Mouse (Mus musculus) stomach, postnatal 0 days (tissue): ENCODE measurements at regions not wholly inside any gene's neighbourhood (a gene's known extent, or its start where the extent isn't known, plus 50 kb on each side); places are given as distances from the start of the nearest gene placed in this dataset.

Experiments
- CTCF ChIP-seq: IDR thresholded peaks from 2 replicates; pipeline ENCODE4 v1.5.1; 2016; ENCODE audit warnings: antibody characterized with exemption, low read depth, mild to moderate bottlenecking, moderate library complexity
- EP300 ChIP-seq: optimal IDR thresholded peaks from 2 replicates; pipeline ENCODE3; 2016; ENCODE audit warnings: antibody characterized with exemption

DNA sequence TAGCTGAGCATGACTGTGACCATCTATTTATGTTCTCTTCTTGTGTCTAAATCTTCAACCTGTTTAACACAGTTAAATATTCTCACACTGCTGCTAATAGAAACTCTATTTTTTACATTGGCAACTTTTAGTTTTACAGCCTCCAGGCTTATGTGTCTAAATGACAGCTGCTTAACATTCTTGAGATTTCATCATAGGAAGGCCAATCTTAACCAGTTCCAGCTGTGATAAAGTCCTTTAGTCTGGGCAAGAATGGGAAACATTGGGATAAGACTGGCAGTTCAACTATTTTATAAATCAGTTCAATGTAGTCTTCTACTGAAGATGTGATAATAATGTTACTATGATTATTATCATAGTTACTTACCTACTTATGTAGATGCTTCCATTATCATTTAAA is 308.9 kb upstream of the Adamts5 start:
- TF ChIP-seq EP300, result no peak
- TF ChIP-seq CTCF, result no peak
